Mouse (Mus musculus): Measurements from ENCODE around the gene Ndufaf1. TPM values are rescaled to one million over a fixed set of nuclear protein-coding genes. Genes with fewer than 3 reads are reported as not detected.
"Not testable (repeated sequence)": the region's sequence is repeated elsewhere in the genome, so short reads cannot be mapped to it uniquely, and the experiment has no call there.

Gene Ndufaf1
- polyA plus RNA-seq, 1 experiment from 2014 or later: 39.4 TPM

DNA sequence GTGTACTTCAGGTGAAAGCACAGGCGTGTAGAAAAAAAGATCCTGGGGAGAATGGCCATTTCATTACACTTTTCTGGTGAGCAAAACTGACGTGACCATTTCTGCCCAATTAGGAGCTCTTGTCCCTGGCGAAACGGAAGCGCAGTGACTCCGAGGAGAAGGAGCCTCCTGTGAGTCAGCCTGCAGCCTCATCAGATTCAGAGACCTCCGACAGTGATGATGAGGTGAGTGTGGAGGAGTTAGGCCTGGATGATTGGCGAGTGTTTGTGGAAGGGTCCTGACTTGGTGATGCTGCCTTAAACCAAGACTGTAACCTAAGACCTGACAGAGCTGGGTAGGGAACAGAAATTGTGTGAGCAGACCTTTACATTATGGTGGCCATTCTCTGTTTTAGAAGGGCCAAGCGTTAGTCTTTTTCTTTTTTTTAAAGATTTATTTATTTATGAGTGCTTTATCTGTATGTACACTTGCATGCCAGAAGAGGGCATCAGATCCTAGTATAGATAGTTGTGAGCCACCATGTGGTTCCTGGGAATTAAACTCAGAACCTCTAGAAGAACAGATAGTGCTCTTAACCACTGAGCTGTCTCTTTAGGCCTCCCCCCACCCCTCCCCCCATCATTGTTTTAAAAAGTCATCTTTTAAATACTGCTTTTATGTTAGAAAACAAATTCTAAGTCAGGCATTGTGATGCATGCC lies 29.5 kb upstream of the Ndufaf1 start:
- DNase-seq (ENCODE audit: low spot score): no peak
- H3K27ac ChIP-seq (replicated peaks; ENCODE audit: low read depth, low read length): no peak overlapping the region
- H3K4me1 ChIP-seq (ENCODE audit: control insufficient read depth, insufficient read depth, low read length): no peaks in the 10 kb centered on the region
- peaks cover 36% of the 10 kb centered on the region for H3K36me3 ChIP-seq (ENCODE audit: control insufficient read depth, insufficient read depth, low read length)
- no peaks in the 10 kb centered on the region for H3K27me3 ChIP-seq (replicated peaks; ENCODE audit: control insufficient read depth, insufficient read depth, low read length)
- no peak overlapping the region for H3K4me3 ChIP-seq (ENCODE audit: low read depth, low read length)
- no peaks in the 10 kb centered on the region for H3K9me3 ChIP-seq (ENCODE audit: control insufficient read depth, low read length)
- H3K9ac ChIP-seq (ENCODE audit: low read depth, low read length): no peak overlapping the region
- ATAC-seq (ENCODE audit: low read depth): no peak
- 82% methylated on average over 9 of the region's 9 CpGs for WGBS
- H3K4me2 ChIP-seq (ENCODE audit: low read depth, low read length): no peak overlapping the region

GRCm38 (mm10) chr2:119683706-119684105 lies 21.1 kb upstream of the Ndufaf1 start:
- WGBS: 85% methylated on average over 1 of the region's 2 CpGs
- ATAC-seq (ENCODE audit: low read depth): no peak
- Histone ChIP-seq H3K4me2 (ENCODE audit: low read depth, low read length) (no peak overlapping the region), H3K27me3 (replicated peaks; ENCODE audit: control insufficient read depth, insufficient read depth, low read length) (no peaks in the 10 kb centered on the region), H3K9me3 (ENCODE audit: control insufficient read depth, low read length) (no peaks in the 10 kb centered on the region), H3K4me1 (ENCODE audit: control insufficient read depth, insufficient read depth, low read length) (no peaks in the 10 kb centered on the region), H3K9ac (ENCODE audit: low read depth, low read length) (no peak overlapping the region), H3K36me3 (ENCODE audit: control insufficient read depth, insufficient read depth, low read length) (peaks cover 30% of the 10 kb centered on the region), H3K27ac (replicated peaks; ENCODE audit: low read depth, low read length) (no peak overlapping the region), H3K4me3 (ENCODE audit: low read depth, low read length) (no peak overlapping the region)
- no peak for DNase-seq (ENCODE audit: low spot score)

GRCm38 (mm10) chr2:119675831-119676230 lies 13.2 kb upstream of the Ndufaf1 start:
- Histone ChIP-seq H3K4me1 (ENCODE audit: control insufficient read depth, insufficient read depth, low read length) (peaks cover 15% of the 10 kb centered on the region), H3K9me3 (ENCODE audit: control insufficient read depth, low read length) (no peaks in the 10 kb centered on the region), H3K4me3 (ENCODE audit: low read depth, low read length) (peak overlapping the region; percentile 98), H3K27ac (replicated peaks; ENCODE audit: low read depth, low read length) (peak overlapping the region; percentile 88; the same call in 1 of the 2 replicates), H3K9ac (ENCODE audit: low read depth, low read length) (peak overlapping the region; percentile 97), H3K4me2 (ENCODE audit: low read depth, low read length) (peak overlapping the region; percentile 92), H3K27me3 (replicated peaks; ENCODE audit: control insufficient read depth, insufficient read depth, low read length) (no peaks in the 10 kb centered on the region), H3K36me3 (ENCODE audit: control insufficient read depth, insufficient read depth, low read length) (peaks cover 8% of the 10 kb centered on the region; the same call in 1 of the 2 replicates)
- DNase-seq (ENCODE audit: low spot score) (no peak), ATAC-seq (ENCODE audit: low read depth) (no peak)
- WGBS: 4% methylated on average over 5 of the region's 5 CpGs

DNA sequence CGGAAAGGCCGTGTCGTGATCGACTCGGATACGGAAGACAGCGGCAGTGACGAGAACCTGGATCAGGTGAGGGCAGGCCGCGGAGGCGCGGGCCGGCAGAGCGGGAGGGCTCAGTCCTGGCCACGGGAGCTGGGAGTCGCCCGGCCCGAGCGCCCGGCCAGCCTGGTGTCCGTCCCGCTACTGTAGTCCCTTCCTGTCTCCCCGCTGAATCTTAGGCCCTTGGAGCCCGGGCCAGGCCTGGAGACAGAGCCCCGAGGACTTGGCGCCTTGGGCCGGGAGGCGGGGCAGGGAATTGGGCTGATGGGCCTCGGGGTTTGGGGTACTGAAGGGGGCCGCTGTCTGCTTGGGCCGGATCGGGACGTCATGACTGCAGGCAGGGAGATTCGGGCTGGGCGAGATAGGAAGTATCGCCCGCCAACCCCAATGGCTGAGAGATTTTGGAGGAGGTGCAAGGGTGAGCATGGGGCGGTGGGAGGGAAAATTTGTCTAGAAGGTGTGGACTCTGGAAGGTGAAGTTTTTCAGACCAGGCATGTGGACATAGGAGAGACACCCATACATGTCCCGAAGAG lies 12.7 kb upstream of the Ndufaf1 start:
- Histone ChIP-seq H3K4me3 (ENCODE audit: low read depth, low read length) (peak overlapping the region; percentile 98), H3K4me2 (ENCODE audit: low read depth, low read length) (peak overlapping the region; percentile 92), H3K36me3 (ENCODE audit: control insufficient read depth, insufficient read depth, low read length) (peaks cover 4% of the 10 kb centered on the region; the same call in 1 of the 2 replicates), H3K9me3 (ENCODE audit: control insufficient read depth, low read length) (no peaks in the 10 kb centered on the region), H3K4me1 (ENCODE audit: control insufficient read depth, insufficient read depth, low read length) (peaks cover 15% of the 10 kb centered on the region), H3K27ac (replicated peaks; ENCODE audit: low read depth, low read length) (peak overlapping the region; percentile 88), H3K27me3 (replicated peaks; ENCODE audit: control insufficient read depth, insufficient read depth, low read length) (no peaks in the 10 kb centered on the region), H3K9ac (ENCODE audit: low read depth, low read length) (peak overlapping the region; percentile 97)
- peak; percentile 36 for DNase-seq (ENCODE audit: low spot score)
- under 1% methylated on average over 17 of the region's 39 CpGs for WGBS
- peak; percentile 81 for ATAC-seq (ENCODE audit: low read depth)

- Histone ChIP-seq H3K36me3 (ENCODE audit: control insufficient read depth, insufficient read depth, low read length) (peaks cover 1% of the 10 kb centered on the region; the same call in 1 of the 2 replicates), H3K9me3 (ENCODE audit: control insufficient read depth, low read length) (no peaks in the 10 kb centered on the region), H3K4me2 (ENCODE audit: low read depth, low read length) (peak within 1 kb of the TSS; percentile 92), H3K27me3 (replicated peaks; ENCODE audit: control insufficient read depth, insufficient read depth, low read length) (no peaks in the 10 kb centered on the region), H3K9ac (ENCODE audit: low read depth, low read length) (peak within 1 kb of the TSS; percentile 97), H3K27ac (replicated peaks; ENCODE audit: low read depth, low read length) (peak within 1 kb of the TSS; percentile 88), H3K4me1 (ENCODE audit: control insufficient read depth, insufficient read depth, low read length) (peaks cover 15% of the 10 kb centered on the region), H3K4me3 (ENCODE audit: low read depth, low read length) (peak within 1 kb of the TSS; percentile 98)
- under 1% methylated on average over 36 of the region's 58 CpGs for WGBS
- peak; percentile 92 for DNase-seq (ENCODE audit: low spot score)
- ATAC-seq (ENCODE audit: low read depth): peak; percentile 96
These were observed 12.0 kb upstream of the Ndufaf1 start, which contains the start of gene Rtf1 for GRCm38 (mm10) chr2:119674525-119675214. Rtf1 (plus strand) TSS chr2:119675068.

DNA sequence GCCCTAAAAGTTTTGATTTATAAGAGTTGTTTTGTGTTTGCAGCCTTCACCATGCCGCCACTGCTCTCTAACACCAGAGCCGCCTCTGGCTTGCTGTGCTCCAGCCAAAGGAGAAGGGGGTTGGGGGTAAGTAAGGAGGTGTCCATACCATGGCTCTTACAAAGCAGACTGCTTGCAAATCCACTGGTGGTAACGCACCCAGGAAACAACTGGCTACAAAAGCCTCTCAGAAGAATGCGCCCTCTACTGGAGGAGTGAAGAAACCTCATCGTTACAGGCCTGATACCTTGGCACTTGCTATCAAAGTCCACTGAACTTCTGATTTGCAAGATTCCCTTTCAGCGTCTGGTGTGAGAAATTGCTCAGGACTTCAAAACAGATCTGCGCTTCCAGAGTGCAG lies 6.4 kb upstream of the Ndufaf1 start:
- no peaks in the 10 kb centered on the region for H3K36me3 ChIP-seq (ENCODE audit: control insufficient read depth, insufficient read depth, low read length)
- H3K4me2 ChIP-seq (ENCODE audit: low read depth, low read length): no peak overlapping the region
- no peak overlapping the region for H3K9ac ChIP-seq (ENCODE audit: low read depth, low read length)
- no peaks in the 10 kb centered on the region for H3K27me3 ChIP-seq (replicated peaks; ENCODE audit: control insufficient read depth, insufficient read depth, low read length)
- peaks cover under 1% of the 10 kb centered on the region; the same call in 1 of the 2 replicates for H3K4me1 ChIP-seq (ENCODE audit: control insufficient read depth, insufficient read depth, low read length)
- H3K4me3 ChIP-seq (ENCODE audit: low read depth, low read length): no peak overlapping the region
- DNase-seq (ENCODE audit: low spot score) (peak; percentile 25), ATAC-seq (ENCODE audit: low read depth) (no peak)
- no peak overlapping the region for H3K27ac ChIP-seq (replicated peaks; ENCODE audit: low read depth, low read length)
- H3K9me3 ChIP-seq (ENCODE audit: control insufficient read depth, low read length): no peaks in the 10 kb centered on the region
- WGBS: 12% methylated on average over 7 of the region's 7 CpGs

- H3K9me3 ChIP-seq (ENCODE audit: control insufficient read depth, low read length); H3K27me3 ChIP-seq (replicated peaks; ENCODE audit: control insufficient read depth, insufficient read depth, low read length); H3K9ac ChIP-seq (ENCODE audit: low read depth, low read length); ATAC-seq (ENCODE audit: low read depth); H3K4me3 ChIP-seq (ENCODE audit: low read depth, low read length); H3K36me3 ChIP-seq (ENCODE audit: control insufficient read depth, insufficient read depth, low read length); H3K4me2 ChIP-seq (ENCODE audit: low read depth, low read length); H3K4me1 ChIP-seq (ENCODE audit: control insufficient read depth, insufficient read depth, low read length); DNase-seq (ENCODE audit: low spot score); H3K27ac ChIP-seq (replicated peaks; ENCODE audit: low read depth, low read length): not testable (repeated sequence)
- WGBS: 75% methylated on average over 19 of the region's 23 CpGs
These were observed 3.1 kb upstream of the Ndufaf1 start for GRCm38 (mm10) chr2:119665744-119666143.

GRCm38 (mm10) chr2:119644254-119644653 lies 18.4 kb downstream of the Ndufaf1 start:
- Histone ChIP-seq H3K9ac (ENCODE audit: low read depth, low read length) (no peak overlapping the region), H3K4me3 (ENCODE audit: low read depth, low read length) (no peak overlapping the region), H3K4me1 (ENCODE audit: control insufficient read depth, insufficient read depth, low read length) (no peaks in the 10 kb centered on the region), H3K27ac (replicated peaks; ENCODE audit: low read depth, low read length) (no peak overlapping the region), H3K36me3 (ENCODE audit: control insufficient read depth, insufficient read depth, low read length) (peaks cover 91% of the 10 kb centered on the region), H3K27me3 (replicated peaks; ENCODE audit: control insufficient read depth, insufficient read depth, low read length) (no peaks in the 10 kb centered on the region), H3K9me3 (ENCODE audit: control insufficient read depth, low read length) (no peaks in the 10 kb centered on the region), H3K4me2 (ENCODE audit: low read depth, low read length) (no peak overlapping the region)
- WGBS: 87% methylated on average over 5 of the region's 5 CpGs
- DNase-seq (ENCODE audit: low spot score) (no peak), ATAC-seq (ENCODE audit: low read depth) (no peak)
